Mouse (Mus musculus): ENCODE data around the gene Sptb. TPM values are rescaled to one million over a fixed set of nuclear protein-coding genes. Genes with fewer than 3 reads are reported as not detected.

Sptb gene
- polyA plus RNA-seq, 1 experiment = 0.42 TPM

GRCm38 (mm10) chr12:76541475-76541874 lies 168.9 kb downstream of the Sptb start:
- H3ac ChIP-seq (ENCODE audit: control insufficient read depth, insufficient read length) = no peak overlapping the region
- TF ChIP-seq POLR2AphosphoS2 (IDR thresholded peaks at IDR 0.05; ENCODE audit: insufficient read length, low read depth) (no peak), MAX (IDR thresholded peaks at IDR 0.05; ENCODE audit: low read depth) (no peak), TCF3 (IDR thresholded peaks at IDR 0.05; ENCODE audit: insufficient read length, low read depth) (no peak), USF1 (IDR thresholded peaks at IDR 0.05; ENCODE audit: low read depth) (no peak), POLR2A (IDR thresholded peaks at IDR 0.05; ENCODE audit: insufficient read length, low read depth) (no peak), MYOG (IDR thresholded peaks at IDR 0.05; ENCODE audit: control insufficient read depth in 1 of 3, insufficient read depth in 1 of 3, insufficient read length in 2 of 3, low read depth in 2 of 3) (no peak), REST (IDR thresholded peaks at IDR 0.05; ENCODE audit: insufficient read depth, insufficient read length) (no peak), MYOD1 (IDR thresholded peaks at IDR 0.05; ENCODE audit: control insufficient read depth in 1 of 3, insufficient read length in 2 of 3, low read depth in 2 of 3) (no peak), E2F4 (IDR thresholded peaks at IDR 0.05; ENCODE audit: insufficient read depth) (no peak), SRF (IDR thresholded peaks at IDR 0.05; ENCODE audit: control insufficient read depth, insufficient read length, low read depth) (no peak), CEBPB (IDR thresholded peaks at IDR 0.05; ENCODE audit: insufficient read depth, poor library complexity, severe bottlenecking) (no peak), TCF12 (IDR thresholded peaks at IDR 0.05; ENCODE audit: insufficient read depth, poor library complexity, severe bottlenecking) (no peak)
- H3K27me3 ChIP-seq (ENCODE audit: control insufficient read depth, insufficient read depth, insufficient read length) = no peaks in the 10 kb centered on the region
- H3K79me2 ChIP-seq (ENCODE audit: control insufficient read depth, insufficient read depth) = peaks cover 78% of the 10 kb centered on the region
- no peaks in the 10 kb centered on the region for H3K36me3 ChIP-seq (ENCODE audit: control insufficient read depth, insufficient read depth)
- no peak overlapping the region for H3K4me3 ChIP-seq
- H3K4me2 ChIP-seq (ENCODE audit: low read depth) = no peak overlapping the region

DNA sequence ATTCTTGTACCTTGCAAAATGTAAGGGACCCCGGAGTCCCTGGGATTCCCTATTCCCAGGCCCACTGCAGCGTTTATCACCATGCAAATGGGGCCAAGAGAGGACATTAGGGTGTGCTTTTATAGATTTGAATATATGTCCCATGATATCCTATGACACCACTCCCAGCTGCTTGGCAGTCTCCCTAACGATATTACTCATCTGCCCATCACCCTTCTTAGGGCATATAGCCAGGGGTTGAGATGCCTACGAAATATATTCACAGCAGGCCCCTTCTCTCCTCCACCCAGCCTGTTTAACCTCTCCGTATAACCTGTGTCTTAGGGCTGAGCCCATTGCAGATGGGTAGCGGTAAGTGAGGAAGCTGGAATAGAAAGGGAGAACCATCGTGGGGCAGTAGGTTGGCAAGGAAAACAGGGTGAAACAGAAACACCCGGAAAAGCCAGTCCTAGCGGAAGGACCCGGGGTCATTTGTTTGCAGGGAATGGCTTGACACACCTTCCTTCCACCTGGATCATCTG lies 169.6 kb downstream of the Sptb start:
- Histone ChIP-seq H3K36me3 (ENCODE audit: control insufficient read depth, insufficient read depth) (no peaks in the 10 kb centered on the region), H3K4me3 (no peak overlapping the region), H3ac (ENCODE audit: control insufficient read depth, insufficient read length) (no peak overlapping the region)

GRCm38 (mm10) chr12:76540169-76540568 lies 170.2 kb downstream of the Sptb start:
- no peak for TF ChIP-seq MAX (IDR thresholded peaks at IDR 0.05; ENCODE audit: low read depth)
- TF ChIP-seq USF1 (IDR thresholded peaks at IDR 0.05; ENCODE audit: low read depth) = no peak
- no peak for TF ChIP-seq TCF12 (IDR thresholded peaks at IDR 0.05; ENCODE audit: insufficient read depth, poor library complexity, severe bottlenecking)
- no peak for TF ChIP-seq MYOG (IDR thresholded peaks at IDR 0.05; ENCODE audit: control insufficient read depth in 1 of 3, insufficient read depth in 1 of 3, insufficient read length in 2 of 3, low read depth in 2 of 3)
- TF ChIP-seq POLR2A (IDR thresholded peaks at IDR 0.05; ENCODE audit: insufficient read length, low read depth) = no peak
- no peak for TF ChIP-seq SRF (IDR thresholded peaks at IDR 0.05; ENCODE audit: control insufficient read depth, insufficient read length, low read depth)
- TF ChIP-seq POLR2AphosphoS2 (IDR thresholded peaks at IDR 0.05; ENCODE audit: insufficient read length, low read depth) = no peak
- TF ChIP-seq TCF3 (IDR thresholded peaks at IDR 0.05; ENCODE audit: insufficient read length, low read depth) = no peak
- no peak for TF ChIP-seq E2F4 (IDR thresholded peaks at IDR 0.05; ENCODE audit: insufficient read depth)
- no peak for TF ChIP-seq CEBPB (IDR thresholded peaks at IDR 0.05; ENCODE audit: insufficient read depth, poor library complexity, severe bottlenecking)
- Histone ChIP-seq H3K79me2 (ENCODE audit: control insufficient read depth, insufficient read depth) (peaks cover 79% of the 10 kb centered on the region), H3K4me3 (no peak overlapping the region), H3K36me3 (ENCODE audit: control insufficient read depth, insufficient read depth) (no peaks in the 10 kb centered on the region), H3ac (ENCODE audit: control insufficient read depth, insufficient read length) (no peak overlapping the region), H3K27me3 (ENCODE audit: control insufficient read depth, insufficient read depth, insufficient read length) (no peaks in the 10 kb centered on the region), H3K4me2 (ENCODE audit: low read depth) (no peak overlapping the region)

More for the DNA sequence above, 169.6 kb downstream of the Sptb start:
- Histone ChIP-seq H3K79me2 (ENCODE audit: control insufficient read depth, insufficient read depth) (peaks cover 79% of the 10 kb centered on the region), H3K4me2 (ENCODE audit: low read depth) (peak overlapping the region; percentile 23), H3K27me3 (ENCODE audit: control insufficient read depth, insufficient read depth, insufficient read length) (no peaks in the 10 kb centered on the region)
- no peak for TF ChIP-seq POLR2A (IDR thresholded peaks at IDR 0.05; ENCODE audit: insufficient read length, low read depth)
- no peak for TF ChIP-seq MYOG (IDR thresholded peaks at IDR 0.05; ENCODE audit: control insufficient read depth in 1 of 3, insufficient read depth in 1 of 3, insufficient read length in 2 of 3, low read depth in 2 of 3)
- no peak for TF ChIP-seq MAX (IDR thresholded peaks at IDR 0.05; ENCODE audit: low read depth)
- no peak for TF ChIP-seq E2F4 (IDR thresholded peaks at IDR 0.05; ENCODE audit: insufficient read depth)
- TF ChIP-seq REST (IDR thresholded peaks at IDR 0.05; ENCODE audit: insufficient read depth, insufficient read length) = no peak
- TF ChIP-seq USF1 (IDR thresholded peaks at IDR 0.05; ENCODE audit: low read depth) = no peak
- no peak for TF ChIP-seq MYOD1 (IDR thresholded peaks at IDR 0.05; ENCODE audit: control insufficient read depth in 1 of 3, insufficient read length in 2 of 3, low read depth in 2 of 3)
- TF ChIP-seq TCF3 (IDR thresholded peaks at IDR 0.05; ENCODE audit: insufficient read length, low read depth) = no peak
- no peak for TF ChIP-seq CEBPB (IDR thresholded peaks at IDR 0.05; ENCODE audit: insufficient read depth, poor library complexity, severe bottlenecking)
- TF ChIP-seq SRF (IDR thresholded peaks at IDR 0.05; ENCODE audit: control insufficient read depth, insufficient read length, low read depth) = no peak
- TF ChIP-seq TCF12 (IDR thresholded peaks at IDR 0.05; ENCODE audit: insufficient read depth, poor library complexity, severe bottlenecking) = no peak
- TF ChIP-seq POLR2AphosphoS2 (IDR thresholded peaks at IDR 0.05; ENCODE audit: insufficient read length, low read depth) = no peak

GRCm38 (mm10) chr12:76537434-76537833 lies 172.9 kb downstream of the Sptb start:
- no peak overlapping the region for H3K4me2 ChIP-seq (ENCODE audit: low read depth)

More at GRCm38 (mm10) chr12:76537434-76537833, 172.9 kb downstream of the Sptb start:
- TF ChIP-seq REST (IDR thresholded peaks at IDR 0.05; ENCODE audit: insufficient read depth, insufficient read length) (no peak), POLR2A (IDR thresholded peaks at IDR 0.05; ENCODE audit: insufficient read length, low read depth) (no peak), MAX (IDR thresholded peaks at IDR 0.05; ENCODE audit: low read depth) (no peak), SRF (IDR thresholded peaks at IDR 0.05; ENCODE audit: control insufficient read depth, insufficient read length, low read depth) (no peak), POLR2AphosphoS2 (IDR thresholded peaks at IDR 0.05; ENCODE audit: insufficient read length, low read depth) (no peak), MYOG (IDR thresholded peaks at IDR 0.05; ENCODE audit: control insufficient read depth in 1 of 3, insufficient read depth in 1 of 3, insufficient read length in 2 of 3, low read depth in 2 of 3) (no peak), TCF3 (IDR thresholded peaks at IDR 0.05; ENCODE audit: insufficient read length, low read depth) (no peak), TCF12 (IDR thresholded peaks at IDR 0.05; ENCODE audit: insufficient read depth, poor library complexity, severe bottlenecking) (no peak), E2F4 (IDR thresholded peaks at IDR 0.05; ENCODE audit: insufficient read depth) (no peak), CEBPB (IDR thresholded peaks at IDR 0.05; ENCODE audit: insufficient read depth, poor library complexity, severe bottlenecking) (no peak)
- H3K4me3 ChIP-seq = no peak overlapping the region
- no peaks in the 10 kb centered on the region for H3K27me3 ChIP-seq (ENCODE audit: control insufficient read depth, insufficient read depth, insufficient read length)
- H3K79me2 ChIP-seq (ENCODE audit: control insufficient read depth, insufficient read depth) = peaks cover 77% of the 10 kb centered on the region
- H3K36me3 ChIP-seq (ENCODE audit: control insufficient read depth, insufficient read depth) = no peaks in the 10 kb centered on the region
- no peak overlapping the region for H3ac ChIP-seq (ENCODE audit: control insufficient read depth, insufficient read length)
